Mouse (Mus musculus) urinary bladder, adult 2 months (tissue): Measurements from ENCODE around the gene Htatip2. TPM values are rescaled to one million over a fixed set of nuclear protein-coding genes. Genes with fewer than 3 reads are reported as not detected.

Source experiments
- DNase-seq: peaks from one replicate; pipeline ENCODE4 v3.0.0; 2022; ENCODE audit warnings: low spot score
- polyA plus RNA-seq: library from polyadenylated mRNA; depleted of rRNA; stranded (reverse); fragments of >200 nt; gene quantifications from 2 replicates; pipeline ENCODE4 v1.2.3, GENCODE M21; 2012; rRNA removed

Htatip2 gene
- polyA plus RNA-seq, result 49.6 and 57.0 TPM in 2 replicates

DNA sequence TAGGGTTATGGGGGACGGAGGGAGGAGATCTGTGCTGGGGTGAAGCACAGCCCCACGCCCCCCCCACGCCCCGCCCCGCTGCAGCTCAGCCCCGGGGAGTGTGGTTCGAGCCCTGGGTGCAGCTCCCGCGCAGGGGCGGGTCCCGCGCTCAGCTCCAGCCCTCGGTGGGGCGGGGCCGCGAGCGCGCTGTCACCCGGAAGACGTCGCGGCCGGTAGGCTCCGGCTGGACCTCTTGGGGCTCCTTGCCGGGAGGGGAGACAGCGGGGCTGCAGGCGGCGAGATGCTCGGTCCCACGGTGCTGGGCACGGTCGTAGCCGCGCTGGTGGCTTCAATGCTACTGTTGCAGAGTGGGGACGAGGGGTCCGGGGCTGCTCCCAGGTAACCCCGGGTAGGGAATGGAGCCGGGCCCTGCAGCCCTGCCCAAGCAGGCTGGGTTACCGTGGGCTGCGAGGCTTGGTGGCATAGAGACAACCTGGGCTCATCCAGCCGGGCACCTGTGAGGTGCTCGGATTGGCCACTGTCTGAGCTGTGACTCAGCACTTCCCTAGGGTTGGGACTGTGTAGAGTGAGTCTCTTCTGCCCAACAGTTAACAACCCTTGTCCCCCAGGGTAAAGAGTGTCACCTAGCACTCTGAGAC lies at the start of gene Htatip2:
Gene Htatip2, plus strand, starts transcription at position 182 of the 638 bp plus-strand sequence.
- peak; percentile 51 for DNase-seq

DNA sequence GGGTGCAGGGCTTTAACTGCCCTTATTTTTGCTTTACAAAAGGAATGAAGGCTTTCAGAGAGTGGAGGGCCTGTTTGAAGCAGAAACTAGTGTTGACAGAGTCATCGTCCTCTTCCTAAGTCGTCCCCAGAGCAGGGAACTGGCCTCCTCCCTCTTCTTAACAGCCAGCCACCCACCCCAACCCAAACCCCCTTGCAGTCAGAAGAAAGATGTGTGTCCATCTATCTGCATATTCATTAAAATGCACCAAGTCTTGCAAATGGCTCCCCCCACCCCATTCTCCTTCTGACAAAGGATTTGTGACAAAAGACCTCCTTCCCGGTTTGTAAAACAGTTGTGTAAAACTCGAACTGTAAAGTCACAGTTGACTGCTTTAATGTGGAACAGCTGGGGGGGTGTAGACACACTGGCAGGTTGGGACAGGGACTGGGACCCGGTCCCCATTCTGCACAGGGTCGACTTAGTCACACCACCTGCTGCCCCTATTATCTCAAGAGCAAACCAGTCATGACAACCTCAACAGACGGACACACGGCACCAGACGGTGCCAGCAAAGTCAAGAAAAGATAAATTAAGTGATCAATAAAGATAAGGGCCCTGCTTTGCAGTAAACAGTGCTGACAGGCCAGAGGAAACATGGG lies 49.4 kb upstream of the Htatip2 start:
- no peak for DNase-seq

- DNase-seq, result no peak
Observed at GRCm38 (mm10) chr7:49717942-49718733, 40.8 kb upstream of the Htatip2 start.

- DNase-seq, result no peak
Observed at GRCm38 (mm10) chr7:49734342-49734741, 24.6 kb upstream of the Htatip2 start.

DNA sequence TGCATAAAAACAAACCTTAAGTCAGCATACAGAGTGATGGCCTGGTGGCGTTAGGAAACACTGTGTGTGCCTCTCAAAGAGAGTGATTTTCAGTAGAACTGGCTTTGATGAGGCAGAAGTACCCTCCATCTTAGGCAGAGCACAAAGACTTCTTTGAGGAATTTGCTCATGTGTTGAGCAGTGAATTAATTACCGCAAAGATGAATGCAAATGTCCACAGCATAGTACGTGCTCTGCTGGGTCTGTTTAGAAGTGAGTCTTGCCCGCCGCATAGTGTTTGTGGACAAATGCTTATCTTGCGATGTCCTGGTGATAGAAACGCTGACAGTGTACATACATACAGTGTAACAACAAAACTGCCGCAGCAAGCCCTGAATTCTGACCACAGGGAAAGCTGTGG lies 19.5 kb upstream of the Htatip2 start:
- no peak for DNase-seq

DNA sequence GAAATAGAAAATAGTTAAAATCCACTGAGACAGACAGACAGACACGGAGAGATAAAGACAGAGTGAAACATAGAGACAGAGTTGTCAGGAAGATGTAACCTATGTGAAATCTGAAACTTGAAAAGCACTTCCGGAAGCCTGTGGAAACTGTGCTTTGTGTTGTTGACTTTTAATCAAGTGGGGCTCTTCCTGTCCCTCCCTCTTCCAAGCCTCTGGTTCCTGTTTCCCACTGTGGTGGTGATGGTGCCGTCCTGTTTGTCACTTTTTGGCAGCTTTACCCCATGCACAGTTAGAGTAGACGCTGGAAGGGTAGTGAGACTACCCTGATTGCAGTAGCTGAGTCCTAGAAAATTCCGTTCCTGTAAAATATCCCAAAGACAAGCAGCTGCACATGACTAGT lies 17.4 kb upstream of the Htatip2 start:
- DNase-seq, result no peak

- DNase-seq, result no peak
Observed at GRCm38 (mm10) chr7:49741923-49742322, 17.0 kb upstream of the Htatip2 start.

DNA sequence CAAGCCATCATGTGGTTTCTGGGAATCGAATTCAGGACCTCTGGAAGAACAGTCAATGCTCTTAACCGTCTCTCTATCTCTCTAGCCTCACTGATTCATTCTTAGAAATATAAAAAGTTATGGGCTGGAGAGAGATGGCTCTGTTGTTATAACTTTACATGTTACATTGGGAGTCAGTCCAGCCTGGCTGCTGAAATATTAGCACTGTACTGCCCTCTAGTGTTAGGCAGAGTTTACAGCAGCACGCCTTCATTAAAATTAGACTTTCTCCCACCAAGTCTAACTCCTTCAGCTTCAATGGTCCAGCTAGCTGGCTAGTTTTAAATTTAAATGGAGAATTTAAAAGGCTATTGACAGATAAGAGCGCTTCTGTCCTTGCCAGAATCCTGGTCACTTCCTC lies 7.8 kb upstream of the Htatip2 start:
- no peak for DNase-seq

GRCm38 (mm10) chr7:49752730-49753506 lies 6.0 kb upstream of the Htatip2 start:
- no peak for DNase-seq

DNA sequence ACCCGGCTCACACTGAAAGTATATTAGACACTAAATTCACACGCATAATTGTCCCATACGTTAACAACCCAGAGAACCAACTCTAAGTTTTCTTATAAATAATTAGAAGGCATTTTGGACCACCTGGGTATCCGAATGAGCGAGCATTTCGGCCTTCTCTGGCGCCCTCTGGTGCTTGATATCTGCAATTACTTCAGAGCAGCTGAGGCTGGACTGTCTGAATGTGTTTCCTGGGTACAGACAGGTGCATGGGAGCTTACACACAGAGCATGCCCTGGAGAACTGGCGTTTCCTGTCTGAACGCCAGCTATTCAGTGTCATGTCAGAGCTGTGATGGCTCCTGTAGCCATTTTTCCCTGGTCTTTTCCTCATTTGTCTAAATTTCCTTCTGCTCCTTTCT lies 4.1 kb upstream of the Htatip2 start:
- no peak for DNase-seq

- DNase-seq, result no peak
Observed at GRCm38 (mm10) chr7:49762605-49763004, 3.7 kb downstream of the Htatip2 start.

GRCm38 (mm10) chr7:49764011-49764716 lies 5.2 kb downstream of the Htatip2 start:
- no peak for DNase-seq

DNA sequence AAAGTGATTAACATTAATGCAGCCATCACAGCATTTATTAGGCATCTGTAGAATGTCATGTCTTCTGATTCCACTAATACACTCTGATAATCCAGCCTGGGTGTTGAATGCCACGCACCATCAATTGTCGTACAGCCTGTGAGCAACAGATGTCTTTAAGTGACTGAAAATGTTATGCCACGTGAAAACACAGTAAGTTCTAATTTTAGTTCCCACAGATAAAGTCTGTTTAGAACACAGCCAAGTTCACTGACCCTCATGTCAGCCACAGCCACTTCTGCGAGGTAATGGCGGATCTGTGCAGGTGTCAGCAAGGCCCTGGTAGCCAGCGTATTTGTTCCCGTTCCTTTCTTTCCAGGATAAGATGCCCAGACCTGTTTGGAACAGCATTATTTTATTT lies 7.3 kb downstream of the Htatip2 start:
- DNase-seq, result no peak

GRCm38 (mm10) chr7:49768509-49768908 lies 9.6 kb downstream of the Htatip2 start:
- DNase-seq, result no peak

GRCm38 (mm10) chr7:49774396-49774795 lies 15.5 kb downstream of the Htatip2 start:
- DNase-seq, result no peak

DNA sequence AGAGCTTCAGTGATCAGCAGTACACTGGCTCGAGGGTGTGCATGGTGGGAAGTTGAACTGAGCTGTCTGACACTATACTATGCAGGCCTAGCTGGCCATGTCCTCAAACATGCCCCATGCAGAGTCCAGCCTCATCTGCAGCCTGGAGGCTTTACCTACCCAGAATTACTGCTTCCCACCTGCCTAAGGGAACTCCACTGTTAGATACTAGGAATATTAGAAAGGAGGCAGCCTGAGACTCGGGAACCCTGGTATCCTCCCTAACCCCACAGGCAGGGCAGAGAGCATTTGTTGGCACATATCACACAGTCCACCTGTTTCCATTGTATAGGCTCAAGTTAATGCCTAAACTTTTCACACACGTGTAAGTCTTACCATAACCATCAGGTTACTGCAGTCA lies 18.7 kb downstream of the Htatip2 start:
- DNase-seq, result no peak

GRCm38 (mm10) chr7:49778114-49778901 lies 19.4 kb downstream of the Htatip2 start, which contains the start of gene Prmt3:
Prmt3 (plus strand) TSS chr7:49778346.
- peak; percentile 95 for DNase-seq

- no peak for DNase-seq
Observed at GRCm38 (mm10) chr7:49778904-49779615, 20.1 kb downstream of the Htatip2 start.

GRCm38 (mm10) chr7:49783017-49783416 lies 24.1 kb downstream of the Htatip2 start:
- DNase-seq, result no peak

DNA sequence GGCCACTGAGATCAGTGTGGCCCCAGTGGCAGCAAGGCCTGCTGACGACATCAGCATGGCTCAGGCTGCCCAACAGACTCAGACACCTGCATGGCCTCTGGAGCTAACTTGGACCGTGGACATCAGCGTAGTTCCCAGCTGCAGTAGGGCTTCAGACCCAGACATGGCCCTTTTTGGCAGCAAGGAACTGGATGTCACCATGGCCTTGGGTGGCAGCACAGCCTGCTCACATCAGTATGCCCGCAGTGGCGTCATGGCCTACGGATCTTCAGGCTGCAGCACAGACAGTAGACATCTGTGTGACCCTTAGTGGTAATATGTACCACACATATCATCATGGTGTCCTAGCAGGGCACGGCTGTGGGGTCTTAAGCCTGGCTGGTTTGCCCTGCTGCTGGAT lies 26.2 kb downstream of the Htatip2 start:
- DNase-seq, result no peak
